8 mouse cellular contexts compared by ENCODE assay signal in the genomic region with DNA sequence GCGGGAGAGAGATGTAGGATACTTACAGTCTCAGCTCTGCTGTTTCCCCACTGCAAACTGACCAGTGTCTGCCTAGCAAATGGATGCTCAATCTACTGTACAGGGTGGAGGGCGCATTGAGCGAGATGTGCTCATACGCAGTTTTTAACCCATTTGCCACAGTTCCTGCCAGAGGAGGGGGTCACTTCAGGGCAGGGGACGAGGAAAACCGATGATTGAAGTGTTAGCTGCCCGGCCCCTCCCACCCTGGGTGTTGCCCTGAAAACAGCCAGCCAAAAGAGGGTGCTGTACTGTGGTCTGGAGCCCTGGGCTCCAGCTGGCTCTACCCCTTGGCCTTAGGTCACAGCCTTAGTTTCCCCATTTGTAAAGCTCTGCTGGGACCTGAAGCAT. TPM values are rescaled to one million over a fixed set of nuclear protein-coding genes. Genes with fewer than 3 reads are reported as not detected.
DNase-seq lines count a peak whose midpoint lies in the region; ATAC-seq lines count a peak whose summit lies in the region.

No protein-coding gene starts in this region.

- H3K9me3 ChIP-seq in kidney, embryonic 16.5 days (ENCODE audit: low read length), result no peaks in the 10 kb centered on the region
- H3K9me3 ChIP-seq in embryonic facial prominence, embryonic 11.5 days (replicated peaks; ENCODE audit: control insufficient read depth, low read length), result no peaks in the 10 kb centered on the region
- no peaks in the 10 kb centered on the region for H3K9me3 ChIP-seq in intestine, embryonic 16.5 days (ENCODE audit: control insufficient read depth, low read length)
- H3K9me3 ChIP-seq in midbrain, embryonic 16.5 days (replicated peaks; ENCODE audit: control insufficient read depth, low read length, poor library complexity, severe bottlenecking), result no peaks in the 10 kb centered on the region

- 16% methylated on average over 7 of the region's 7 CpGs for WGBS in kidney, embryonic 16.5 days
- WGBS in embryonic facial prominence, embryonic 11.5 days, result 14% methylated on average over 7 of the region's 7 CpGs
- 24% methylated on average over 7 of the region's 7 CpGs for WGBS in intestine, embryonic 16.5 days
- WGBS in midbrain, embryonic 16.5 days, result 25% methylated on average over 7 of the region's 7 CpGs

- H3K4me3 ChIP-seq in kidney, embryonic 16.5 days (ENCODE audit: low read length), result peak overlapping the region; percentile 81
- peak overlapping the region; percentile 72; the same call in 1 of the 2 replicates for H3K4me3 ChIP-seq in embryonic facial prominence, embryonic 11.5 days (ENCODE audit: low read depth, low read length)
- H3K4me3 ChIP-seq in intestine, embryonic 16.5 days (ENCODE audit: low read length), result peak overlapping the region; percentile 88
- no peak overlapping the region for H3K4me3 ChIP-seq in midbrain, embryonic 16.5 days (ENCODE audit: low read depth, low read length)

- peak overlapping the region; percentile 91 for H3K4me2 ChIP-seq in kidney, embryonic 16.5 days (replicated peaks; ENCODE audit: low read depth, low read length)
- H3K4me2 ChIP-seq in embryonic facial prominence, embryonic 11.5 days (ENCODE audit: low read depth, low read length), result peak overlapping the region; percentile 89; the same call in 1 of the 2 replicates
- H3K4me2 ChIP-seq in intestine, embryonic 16.5 days (ENCODE audit: low read depth, low read length), result peak overlapping the region; percentile 93
- no peak overlapping the region for H3K4me2 ChIP-seq in midbrain, embryonic 16.5 days (ENCODE audit: low read length)

- ATAC-seq in kidney, embryonic 16.5 days (ENCODE audit: low FRiP score, low TSS enrichment), result no peak
- ATAC-seq in embryonic facial prominence, embryonic 11.5 days (replicated peaks; ENCODE audit: insufficient number of reproducible peaks, low FRiP score, low TSS enrichment, low read depth), result no peak
- ATAC-seq in intestine, embryonic 16.5 days, result no peak
- no peak for ATAC-seq in midbrain, embryonic 16.5 days

- peaks cover 5% of the 10 kb centered on the region; the same call in 1 of the 2 replicates for H3K36me3 ChIP-seq in kidney, embryonic 16.5 days (ENCODE audit: insufficient read depth, low read length)
- no peaks in the 10 kb centered on the region for H3K36me3 ChIP-seq in embryonic facial prominence, embryonic 11.5 days (replicated peaks; ENCODE audit: control insufficient read depth, insufficient read depth, low read depth, low read length)
- no peaks in the 10 kb centered on the region for H3K36me3 ChIP-seq in intestine, embryonic 16.5 days (ENCODE audit: control insufficient read depth, insufficient read depth, low read length)
- peaks cover 7% of the 10 kb centered on the region; the same call in 1 of the 2 replicates for H3K36me3 ChIP-seq in midbrain, embryonic 16.5 days (ENCODE audit: control insufficient read depth, insufficient read depth, low read length)

- no peak for DNase-seq in kidney, adult 11 months
- no peak for DNase-seq in embryonic facial prominence, embryonic 11.5 days (ENCODE audit: low spot score)
- no peak for DNase-seq in thymus, postnatal 36 days
- DNase-seq in left cerebral cortex, adult 9 months (ENCODE audit: low spot score in 2 of 2), result no peak
- DNase-seq in natural killer cell, adult 2 months (ENCODE audit: low spot score in 2 of 2), result no peak

- H3K27ac ChIP-seq in kidney, embryonic 16.5 days (ENCODE audit: low read length), result peak overlapping the region; percentile 98
- H3K27ac ChIP-seq in embryonic facial prominence, embryonic 11.5 days (replicated peaks; ENCODE audit: low read depth, low read length), result no peak overlapping the region
- H3K27ac ChIP-seq in intestine, embryonic 16.5 days (ENCODE audit: low read length), result peak overlapping the region; percentile 97
- H3K27ac ChIP-seq in midbrain, embryonic 16.5 days (ENCODE audit: low read length), result 0 out of 2 replicates have a peak overlapping the region, but pooled peaks have one; percentile 26

- peaks cover 55% of the 10 kb centered on the region for H3K4me1 ChIP-seq in kidney, embryonic 16.5 days (ENCODE audit: insufficient read depth, low read length)
- H3K4me1 ChIP-seq in embryonic facial prominence, embryonic 11.5 days (ENCODE audit: control insufficient read depth, insufficient read depth, low read length), result peaks cover 4% of the 10 kb centered on the region
- H3K4me1 ChIP-seq in intestine, embryonic 16.5 days (ENCODE audit: control insufficient read depth, insufficient read depth, low read length), result peaks cover 51% of the 10 kb centered on the region
- H3K4me1 ChIP-seq in midbrain, embryonic 16.5 days (ENCODE audit: control insufficient read depth, insufficient read depth, low read length), result peaks cover 24% of the 10 kb centered on the region

- no peaks in the 10 kb centered on the region for H3K27me3 ChIP-seq in kidney, embryonic 16.5 days (ENCODE audit: insufficient read depth, low read length)
- no peaks in the 10 kb centered on the region for H3K27me3 ChIP-seq in embryonic facial prominence, embryonic 11.5 days (ENCODE audit: control insufficient read depth, insufficient read depth, low read length)
- H3K27me3 ChIP-seq in intestine, embryonic 16.5 days (replicated peaks; ENCODE audit: control insufficient read depth, insufficient read depth, low read length), result peaks cover 8% of the 10 kb centered on the region; the same call in 1 of the 2 replicates
- peaks cover 14% of the 10 kb centered on the region for H3K27me3 ChIP-seq in midbrain, embryonic 16.5 days (ENCODE audit: control insufficient read depth, insufficient read depth, low read depth, low read length)

- peak overlapping the region; percentile 53 for H3K9ac ChIP-seq in kidney, embryonic 16.5 days (replicated peaks; ENCODE audit: low read length)
- peak overlapping the region; percentile 11 for H3K9ac ChIP-seq in embryonic facial prominence, embryonic 11.5 days (replicated peaks; ENCODE audit: low read length)
- H3K9ac ChIP-seq in intestine, embryonic 16.5 days (ENCODE audit: low read depth, low read length), result peak overlapping the region; percentile 61
- H3K9ac ChIP-seq in midbrain, embryonic 16.5 days (ENCODE audit: low read depth, low read length), result no peak overlapping the region

RNA-seq across cellular contexts. Expression of gene Tspan4, which starts 1.9 kb away (rescaled TPM):
- 105 and 110 TPM in 2 replicates for polyA plus RNA-seq in kidney, embryonic 16.5 days (2015; fragmentation: Nextera tagmentation; extraction: Ambion mirVana)
- 24.8 and 27.3 TPM in 2 replicates for polyA plus RNA-seq in embryonic facial prominence, embryonic 11.5 days (2014; fragmentation: Nextera tagmentation; extraction: Ambion mirVana)
- 58.2 and 59.2 TPM in 2 replicates for polyA plus RNA-seq in intestine, embryonic 16.5 days (2015; fragmentation: Nextera tagmentation; extraction: Ambion mirVana)
- polyA plus RNA-seq in midbrain, embryonic 16.5 days (2015; fragmentation: Nextera tagmentation; extraction: Ambion mirVana), result 45.8 and 49.1 TPM in 2 replicates

RNA-seq across cellular contexts. Expression of gene Polr2l, which starts 2.0 kb away (rescaled TPM):
- polyA plus RNA-seq in kidney, embryonic 16.5 days (2015; fragmentation: Nextera tagmentation; extraction: Ambion mirVana), result 68.8 and 73.2 TPM in 2 replicates
- 60.6 and 67.2 TPM in 2 replicates for polyA plus RNA-seq in embryonic facial prominence, embryonic 11.5 days (2014; fragmentation: Nextera tagmentation; extraction: Ambion mirVana)
- 50.9 and 57.1 TPM in 2 replicates for polyA plus RNA-seq in intestine, embryonic 16.5 days (2015; fragmentation: Nextera tagmentation; extraction: Ambion mirVana)
- polyA plus RNA-seq in midbrain, embryonic 16.5 days (2015; fragmentation: Nextera tagmentation; extraction: Ambion mirVana), result 73.3 and 74.0 TPM in 2 replicates

RNA-seq across cellular contexts. Expression of gene Cd151, which starts 9.8 kb away (rescaled TPM):
- 48.4 and 54.3 TPM in 2 replicates for polyA plus RNA-seq in kidney, embryonic 16.5 days (2015; fragmentation: Nextera tagmentation; extraction: Ambion mirVana)
- polyA plus RNA-seq in embryonic facial prominence, embryonic 11.5 days (2014; fragmentation: Nextera tagmentation; extraction: Ambion mirVana), result 39.2 and 42.4 TPM in 2 replicates
- 30.6 and 30.8 TPM in 2 replicates for polyA plus RNA-seq in intestine, embryonic 16.5 days (2015; fragmentation: Nextera tagmentation; extraction: Ambion mirVana)
- polyA plus RNA-seq in midbrain, embryonic 16.5 days (2015; fragmentation: Nextera tagmentation; extraction: Ambion mirVana), result 17.1 and 17.5 TPM in 2 replicates

RNA-seq across cellular contexts. Expression of gene Cracr2b, which starts 16.1 kb away (rescaled TPM):
- 23.7 and 24.1 TPM in 2 replicates for polyA plus RNA-seq in kidney, embryonic 16.5 days (2015; fragmentation: Nextera tagmentation; extraction: Ambion mirVana)
- polyA plus RNA-seq in embryonic facial prominence, embryonic 11.5 days (2014; fragmentation: Nextera tagmentation; extraction: Ambion mirVana), result 3.5 and 4.8 TPM in 2 replicates
- 19.3 and 21.0 TPM in 2 replicates for polyA plus RNA-seq in intestine, embryonic 16.5 days (2015; fragmentation: Nextera tagmentation; extraction: Ambion mirVana)
- polyA plus RNA-seq in midbrain, embryonic 16.5 days (2015; fragmentation: Nextera tagmentation; extraction: Ambion mirVana), result 6.6 and 7.1 TPM in 2 replicates

RNA-seq across cellular contexts. Expression of gene Pnpla2, which starts 22.0 kb away (rescaled TPM):
- polyA plus RNA-seq in kidney, embryonic 16.5 days (2015; fragmentation: Nextera tagmentation; extraction: Ambion mirVana), result 47.0 and 51.5 TPM in 2 replicates
- polyA plus RNA-seq in embryonic facial prominence, embryonic 11.5 days (2014; fragmentation: Nextera tagmentation; extraction: Ambion mirVana), result 10.5 and 11.1 TPM in 2 replicates
- polyA plus RNA-seq in intestine, embryonic 16.5 days (2015; fragmentation: Nextera tagmentation; extraction: Ambion mirVana), result 45.5 and 45.7 TPM in 2 replicates
- 16.9 and 17.7 TPM in 2 replicates for polyA plus RNA-seq in midbrain, embryonic 16.5 days (2015; fragmentation: Nextera tagmentation; extraction: Ambion mirVana)
